Mouse (Mus musculus) heart, postnatal 0 days (tissue): ENCODE measurements around the gene Kdm5b.

ENCODE experiments used
- CTCF ChIP-seq: IDR thresholded peaks from 2 replicates; pipeline ENCODE4 v1.5.1; 2016; ENCODE audit warnings: antibody characterized with exemption, control low read depth, low read depth
- EP300 ChIP-seq: IDR thresholded peaks from 2 replicates; pipeline ENCODE4 v1.6.1; 2016; ENCODE audit warnings: antibody characterized with exemption, low read depth

- no peak for TF ChIP-seq CTCF
- TF ChIP-seq EP300, result no peak
These were observed 114.3 kb downstream of the Kdm5b start for GRCm38 (mm10) chr1:134674312-134674711.
